Mouse (Mus musculus) Muller cell, postnatal 12 days (primary cell): ENCODE data around the gene Gm44805.

Experiments used
- DNase-seq: peaks from one replicate; pipeline ENCODE4 v3.0.0-alpha.2; 2015; ENCODE audit errors: inconsistent ontology term

Gm44805 gene

DNA sequence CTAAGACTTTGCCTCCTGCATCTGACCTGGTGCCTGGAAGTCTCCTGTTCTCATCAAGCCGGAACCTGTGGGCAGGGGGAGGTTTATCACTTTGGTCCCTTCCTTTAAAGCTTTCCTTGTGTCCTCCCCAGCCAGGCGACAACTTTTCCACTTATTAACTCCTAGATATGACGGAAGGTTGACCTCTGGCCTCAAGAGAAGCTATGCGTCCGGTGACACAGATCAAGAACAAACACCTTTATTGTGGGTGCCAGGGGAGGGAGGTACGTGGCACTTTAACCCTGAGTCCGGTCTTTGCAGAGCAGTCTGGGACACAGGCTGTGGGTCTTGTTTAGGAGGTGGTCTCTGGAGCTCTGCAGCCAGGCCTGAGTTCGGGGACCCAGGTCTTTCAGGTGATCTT, 3.4 kb downstream of the Gm44805 start, which contains the start of gene Apoc2:
Gene Apoc2 (minus strand): TSS at position 70 of the 400 bp plus-strand sequence.
- no peak for DNase-seq

DNA sequence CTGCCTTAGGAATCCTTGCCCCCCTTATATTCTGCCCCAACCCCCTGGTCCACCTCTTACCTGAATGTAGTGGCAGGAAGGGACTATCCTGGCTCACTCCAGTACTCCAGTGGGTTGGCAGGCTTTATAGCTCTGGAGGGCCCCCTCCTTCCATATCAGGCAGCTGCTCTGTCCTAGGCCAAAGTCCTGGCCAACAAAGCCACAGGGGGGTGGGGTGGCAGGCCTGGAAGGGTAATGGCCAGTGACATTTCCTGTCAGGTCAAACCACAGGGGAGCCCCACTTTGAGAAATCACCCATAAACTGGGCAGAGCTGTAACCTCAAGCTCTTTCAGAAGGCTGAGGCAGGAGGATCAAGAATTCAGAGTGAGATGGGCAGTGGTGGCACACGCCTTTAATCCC, 4.6 kb downstream of the Gm44805 start:
- no peak for DNase-seq

DNA sequence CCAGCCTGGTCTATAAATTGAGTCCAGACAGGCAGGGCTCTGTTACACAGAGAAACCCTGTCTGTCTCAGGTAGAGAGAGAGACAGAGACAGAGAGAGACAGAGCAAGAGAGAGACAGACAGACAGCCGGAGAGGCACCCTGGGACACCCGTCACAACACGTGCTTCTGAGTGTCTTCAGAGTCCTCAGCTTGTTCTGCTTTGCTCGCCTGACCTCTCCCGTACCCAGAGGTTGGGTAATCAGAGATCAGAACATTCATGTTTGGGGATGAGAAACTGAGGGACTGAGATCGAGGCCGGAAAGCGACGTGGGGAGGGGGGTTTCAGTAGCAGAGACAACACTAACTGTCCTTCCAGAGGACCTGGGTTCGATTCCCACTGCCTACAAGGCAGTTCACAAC, 5.4 kb downstream of the Gm44805 start:
- DNase-seq = no peak

DNA sequence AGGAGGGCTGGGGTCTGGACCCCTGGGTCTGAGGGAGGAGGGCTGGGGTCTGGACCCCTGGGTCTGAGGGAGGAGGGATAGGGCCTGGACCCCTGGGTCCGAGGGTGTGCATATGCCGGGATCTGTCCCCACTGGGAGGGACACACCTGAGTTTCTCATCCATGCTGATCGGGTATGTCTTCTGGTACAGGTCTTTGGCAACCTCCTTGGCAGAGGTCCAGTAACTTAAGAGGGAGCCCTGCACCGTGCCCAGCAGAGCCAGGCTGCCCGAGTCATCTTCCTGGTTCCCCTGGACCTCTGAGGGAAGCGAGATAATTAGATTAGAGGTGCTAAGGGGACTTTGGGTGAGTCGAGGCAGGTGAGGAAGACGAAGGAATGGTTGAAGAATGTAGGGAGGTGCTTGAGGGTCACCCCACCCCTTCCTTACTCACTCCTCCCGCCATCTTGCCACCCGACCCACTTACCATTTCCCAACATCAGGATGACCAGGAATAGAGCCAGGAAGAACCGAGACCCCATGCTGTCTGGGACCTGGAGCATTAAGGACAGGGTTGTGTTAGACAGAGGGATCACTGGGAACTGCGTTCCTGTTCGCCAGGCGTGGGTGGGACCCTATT, 8.0 kb downstream of the Gm44805 start:
- no peak for DNase-seq

DNA sequence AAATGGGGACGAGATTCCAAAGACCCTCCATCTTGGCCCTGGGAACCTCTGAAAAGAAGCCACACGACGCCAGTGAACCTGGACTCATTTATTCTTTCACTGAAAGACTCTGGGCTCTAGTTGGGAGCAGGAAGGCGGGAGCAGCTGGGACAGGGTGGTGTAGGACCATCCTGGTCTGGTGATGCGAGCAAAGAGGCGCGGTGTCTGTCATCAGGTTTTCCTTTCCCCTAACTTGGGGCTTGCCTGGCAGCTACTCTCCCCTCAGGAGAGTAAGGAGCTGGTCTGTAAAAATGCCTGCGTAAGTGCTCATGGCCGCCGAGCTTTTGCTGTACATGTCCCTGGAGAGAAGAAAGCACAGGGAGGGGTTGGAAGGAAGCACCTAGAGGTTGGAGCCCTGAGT, 9.7 kb downstream of the Gm44805 start:
- DNase-seq = no peak

GRCm38 (mm10) chr7:19668947-19669721, 12.1 kb downstream of the Gm44805 start:
- peak; percentile 94 for DNase-seq

- DNase-seq = no peak
Observed at GRCm38 (mm10) chr7:19667434-19667833, 13.8 kb downstream of the Gm44805 start.

- DNase-seq = no peak
Observed at GRCm38 (mm10) chr7:19666750-19667149, 14.5 kb downstream of the Gm44805 start.

DNA sequence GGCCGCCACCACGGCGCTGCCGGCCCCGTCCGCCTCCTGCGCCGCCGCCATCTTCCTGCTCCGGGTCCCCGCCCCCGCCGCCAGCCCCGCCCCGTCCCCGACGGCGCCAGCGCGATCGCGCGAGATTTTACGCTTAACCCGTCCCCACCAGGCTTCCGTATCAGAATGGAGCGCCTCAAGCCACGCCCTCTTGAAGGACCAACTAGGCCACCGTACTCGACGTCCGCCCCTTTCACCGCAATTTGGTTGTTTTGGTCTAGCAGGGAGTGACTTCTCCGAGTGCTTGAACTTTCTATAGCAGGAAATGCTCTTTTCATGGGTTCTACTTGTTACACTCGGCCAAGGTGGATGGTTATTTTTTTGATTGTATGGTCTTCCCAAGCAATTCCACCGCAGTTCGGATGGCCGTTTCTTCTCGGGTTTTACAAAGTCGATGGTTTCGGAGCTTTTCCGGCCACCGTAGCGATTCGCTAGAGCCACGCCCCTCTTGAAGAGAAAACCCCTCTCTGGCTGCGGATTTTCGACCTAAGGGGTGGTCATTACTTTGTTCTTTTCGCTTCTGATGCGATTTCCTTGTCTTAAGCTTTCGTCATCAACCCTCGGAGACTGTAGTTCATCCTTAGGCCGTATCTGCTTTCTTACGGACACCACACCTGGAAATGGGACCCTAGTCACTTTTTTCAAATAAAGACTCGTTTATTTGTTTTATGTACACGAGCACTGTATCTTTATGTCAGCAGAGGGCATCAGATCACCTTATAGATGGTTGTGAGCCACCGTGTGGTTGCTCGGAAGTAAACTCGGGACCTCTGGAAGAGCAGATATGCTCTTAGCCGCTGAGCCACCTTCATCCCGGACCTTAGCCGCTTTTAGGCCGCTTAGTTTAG, 16.0 kb downstream of the Gm44805 start, which contains the start of gene Clptm1:
Gene Clptm1 (minus strand): TSS at position 79 of the 887 bp plus-strand sequence.
- peak; percentile 97 for DNase-seq

DNA sequence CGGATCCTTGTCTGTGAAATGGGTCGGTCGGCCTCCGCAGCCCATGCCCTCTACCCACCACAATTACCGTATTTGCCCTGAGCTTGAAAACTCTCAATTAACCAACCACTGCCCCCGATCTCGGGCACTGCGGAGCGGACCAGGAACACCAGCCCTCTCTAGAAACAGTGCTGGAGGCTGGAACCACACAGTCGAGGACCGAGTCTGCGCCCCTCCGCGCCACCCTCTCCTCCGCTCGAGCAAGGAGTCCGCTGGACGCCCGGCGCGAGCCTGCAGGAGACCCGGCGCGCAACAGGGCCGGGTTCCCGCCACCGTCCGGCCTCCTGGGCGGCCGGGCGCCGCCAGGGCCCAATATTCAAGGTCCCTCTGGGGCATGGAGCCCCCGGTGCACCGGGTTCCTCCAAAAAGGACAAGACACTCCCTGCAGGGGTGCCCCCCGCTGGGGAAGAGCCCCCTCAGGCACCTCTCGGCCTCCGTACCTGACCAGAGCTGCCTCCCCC, 16.7 kb downstream of the Gm44805 start:
- no peak for DNase-seq

- DNase-seq = no peak
Observed at GRCm38 (mm10) chr7:19663940-19664339, 17.3 kb downstream of the Gm44805 start.

- DNase-seq = no peak
Observed at GRCm38 (mm10) chr7:19652614-19653013, 28.6 kb downstream of the Gm44805 start.

GRCm38 (mm10) chr7:19651063-19651786, 30.0 kb downstream of the Gm44805 start:
- no peak for DNase-seq

GRCm38 (mm10) chr7:19641223-19641622, 40.0 kb downstream of the Gm44805 start:
- no peak for DNase-seq

GRCm38 (mm10) chr7:19635074-19635827, 46.0 kb downstream of the Gm44805 start:
- no peak for DNase-seq

DNA sequence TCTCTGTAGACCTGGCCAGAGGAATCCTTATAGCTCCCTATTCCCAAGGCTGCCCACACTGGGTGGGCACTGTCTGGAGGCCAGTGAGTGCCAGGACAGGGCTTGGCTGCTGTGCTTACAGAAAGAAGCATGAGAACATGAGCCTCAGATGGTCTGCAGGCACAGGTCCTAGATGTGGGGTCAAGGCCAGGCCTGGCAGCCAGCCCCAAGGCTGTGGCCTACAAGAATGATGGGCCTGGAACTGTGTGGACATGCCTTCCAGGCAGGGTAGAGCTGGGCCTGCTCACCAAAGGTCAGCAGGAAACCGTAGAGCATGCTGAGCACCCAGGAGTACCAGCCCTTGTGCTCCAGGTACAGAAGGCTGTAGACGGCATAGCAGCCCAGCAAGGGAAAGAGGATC, 46.6 kb downstream of the Gm44805 start:
- no peak for DNase-seq

- no peak for DNase-seq
Observed at GRCm38 (mm10) chr7:19633855-19634254, 47.4 kb downstream of the Gm44805 start.

DNA sequence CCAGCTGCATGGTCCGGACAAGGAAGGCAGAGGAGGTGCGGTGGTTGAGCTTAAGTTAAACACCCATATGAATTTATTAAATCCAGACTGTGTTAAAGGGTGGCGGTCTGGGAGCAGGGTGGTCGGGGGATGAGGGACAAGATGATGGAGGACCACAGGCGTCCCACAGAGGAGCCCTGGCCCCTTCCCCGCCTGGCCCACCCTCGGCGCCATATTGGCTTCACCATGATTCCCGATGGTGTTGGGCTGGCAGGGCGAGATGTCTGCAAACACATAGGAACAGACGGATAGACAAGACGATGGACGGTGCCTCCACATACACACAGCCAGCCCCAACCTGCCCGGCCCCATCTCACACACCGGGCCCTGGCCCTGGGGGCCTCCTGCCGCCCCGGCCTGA, 48.0 kb downstream of the Gm44805 start:
- DNase-seq = no peak

GRCm38 (mm10) chr7:19632720-19633119, 48.5 kb downstream of the Gm44805 start:
- DNase-seq = no peak

DNA sequence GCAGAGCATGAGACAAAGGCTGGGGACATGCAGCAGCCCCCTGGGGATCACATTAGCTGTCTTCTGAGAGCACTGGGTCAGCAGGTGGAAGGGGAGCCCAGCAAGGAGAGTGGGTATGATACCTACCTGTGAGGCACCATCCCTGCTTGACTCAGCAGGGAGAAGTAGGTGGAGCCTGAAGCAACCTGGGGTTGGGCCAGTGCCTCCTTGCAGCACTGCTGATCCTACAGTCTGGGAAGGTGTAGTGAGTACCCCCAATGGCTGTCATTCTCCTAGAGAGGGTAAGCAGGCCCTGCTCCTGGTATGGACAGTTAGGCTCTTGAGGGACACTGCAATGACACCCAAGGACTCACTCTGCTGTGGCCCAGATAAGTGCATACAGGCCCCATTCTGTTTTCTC, 48.9 kb downstream of the Gm44805 start:
- no peak for DNase-seq

GRCm38 (mm10) chr7:19629361-19629734, 51.9 kb downstream of the Gm44805 start, which contains the start of gene Relb:
TSS of gene Relb (minus strand) at chr7:19629438.
- peak; percentile 93 for DNase-seq
